Mouse (Mus musculus): Measurements from ENCODE around the gene Rtl10. TPM values are rescaled to one million over a fixed set of nuclear protein-coding genes. Genes with fewer than 3 reads are reported as not detected.

Rtl10 gene
- total and polyA plus RNA-seq, 3 experiments: 5.9 to 13.3 TPM; not detected in 1

DNA sequence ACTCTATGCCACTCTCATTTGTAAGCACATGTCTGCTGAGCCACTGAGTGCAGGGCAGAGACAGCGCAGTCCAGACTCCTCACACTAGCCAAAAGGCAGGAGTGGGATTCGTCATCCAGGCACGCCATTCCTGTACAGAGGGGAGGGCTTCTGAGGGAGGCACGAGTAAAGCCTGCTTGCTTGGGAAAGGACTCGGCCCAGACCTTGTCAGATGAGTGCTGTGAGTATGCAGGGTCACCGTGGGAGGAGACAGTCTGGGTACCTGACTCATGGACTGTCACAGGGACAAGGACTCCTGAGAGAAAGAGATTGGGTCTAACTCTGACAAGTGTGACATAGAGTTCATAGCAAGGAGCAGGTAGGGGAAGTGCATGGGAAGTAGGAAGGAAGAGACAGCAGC is 40.6 kb downstream of the Rtl10 start:
- Histone ChIP-seq H3K4me1 (ENCODE audit: control insufficient read depth in 1 of 2, insufficient read depth in 2 of 2, low read length in 2 of 2) (no peaks in the 10 kb centered on the region), H3K4me3 (ENCODE audit: control insufficient read depth in 1 of 2, insufficient read depth in 1 of 2, low read depth in 2 of 2, low read length in 2 of 2) (no peak overlapping the region), H3K27ac (ENCODE audit: control insufficient read depth, low read depth, low read length) (no peak overlapping the region), H3K36me3 (ENCODE audit: control insufficient read depth in 1 of 2, insufficient read depth in 2 of 2, low read length in 2 of 2) (no peaks in the 10 kb centered on the region), H3K27me3 (ENCODE audit: control insufficient read depth in 1 of 2, insufficient read depth in 2 of 2, low read length in 2 of 2) (no peaks in the 10 kb centered on the region), H3K79me2 (ENCODE audit: control insufficient read depth, insufficient read depth, low read length, poor library complexity) (no peaks in the 10 kb centered on the region), H3K9me3 (replicated peaks; ENCODE audit: insufficient read depth, low read length) (no peaks in the 10 kb centered on the region), H3K9ac (ENCODE audit: control insufficient read depth, low read depth, low read length, poor library complexity, severe bottlenecking) (no peak overlapping the region)
- no peak for DNase-seq (ENCODE audit: low read depth, low spot score)
- TF ChIP-seq ZMIZ1 (IDR thresholded peaks at IDR 0.05; ENCODE audit: low read depth, low read length): no peak

DNA sequence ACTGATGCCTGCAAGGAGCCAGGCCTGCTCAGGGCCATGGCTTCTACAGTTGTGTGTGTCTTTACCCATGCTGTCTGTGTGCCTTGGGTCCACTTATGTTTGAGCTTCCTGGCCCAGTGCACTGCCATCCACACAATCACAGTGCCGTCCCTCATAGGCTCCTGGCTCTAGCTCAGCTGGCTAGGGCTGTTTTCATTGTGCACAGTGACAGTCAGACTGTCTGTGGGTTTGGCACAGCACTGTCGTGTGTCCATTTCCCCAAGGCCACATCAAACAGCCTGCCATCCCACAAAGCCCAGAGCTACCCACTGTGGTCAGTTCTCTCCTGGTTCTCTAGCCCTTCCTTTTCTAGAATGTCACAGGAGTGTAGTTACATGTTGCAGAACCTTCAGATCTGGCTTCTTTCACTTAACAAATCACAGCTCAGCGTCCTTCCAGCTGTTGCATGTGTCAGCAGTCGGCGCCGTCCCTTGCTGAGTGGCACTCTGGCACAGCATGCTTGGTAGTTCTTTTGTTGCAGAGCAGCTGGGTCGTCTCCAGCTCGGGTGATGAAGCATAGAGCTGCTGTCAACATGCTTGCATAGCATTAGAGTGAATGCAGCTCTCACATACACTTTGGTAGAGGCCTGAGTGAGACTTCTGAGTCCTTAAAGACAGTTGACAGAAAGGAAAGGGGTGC is 44.6 kb downstream of the Rtl10 start:
- TF ChIP-seq BHLHE40 (IDR thresholded peaks at IDR 0.05; ENCODE audit: borderline replicate concordance, low read depth, low read length): no peak
- no peak for TF ChIP-seq ZKSCAN1 (IDR thresholded peaks at IDR 0.05; ENCODE audit: low read depth, low read length)
- no peak for TF ChIP-seq MAFK (IDR thresholded peaks at IDR 0.05; ENCODE audit: borderline replicate concordance, low read depth, low read length)
- TF ChIP-seq RCOR1 (IDR thresholded peaks at IDR 0.05; ENCODE audit: low read depth, low read length): no peak
- TF ChIP-seq MYB (IDR thresholded peaks at IDR 0.05; ENCODE audit: low read depth, low read length): no peak
- no peak for TF ChIP-seq GATA1 (IDR thresholded peaks at IDR 0.05; ENCODE audit: low read depth, low read length)
- TF ChIP-seq POLR2A (IDR thresholded peaks at IDR 0.05; ENCODE audit: control insufficient read depth in 1 of 2, insufficient read depth in 1 of 2, low read depth in 1 of 2, low read length in 2 of 2, poor library complexity in 1 of 2): no peak
- TF ChIP-seq E2F4 (IDR thresholded peaks at IDR 0.05; ENCODE audit: borderline replicate concordance, low read depth, low read length): no peak
- TF ChIP-seq GABPA (IDR thresholded peaks at IDR 0.05; ENCODE audit: low read depth, low read length): no peak
- no peak for TF ChIP-seq TCF12 (IDR thresholded peaks at IDR 0.05; ENCODE audit: low read depth, low read length)
- no peak for TF ChIP-seq TBP (IDR thresholded peaks at IDR 0.05; ENCODE audit: low read depth, low read length)
- TF ChIP-seq POLR2AphosphoS5 (IDR thresholded peaks at IDR 0.05; ENCODE audit: borderline replicate concordance, low read depth, low read length): no peak
- no peak for TF ChIP-seq JUND (IDR thresholded peaks at IDR 0.05; ENCODE audit: low read depth, low read length)
- TF ChIP-seq CHD1 (IDR thresholded peaks at IDR 0.05; ENCODE audit: low read depth, low read length): no peak
- no peak for TF ChIP-seq MAZ (IDR thresholded peaks at IDR 0.05; ENCODE audit: low read depth, low read length)
- TF ChIP-seq RAD21 (IDR thresholded peaks at IDR 0.05; ENCODE audit: low read depth, low read length): no peak
- no peak for TF ChIP-seq EP300 (IDR thresholded peaks at IDR 0.05; ENCODE audit: low read depth in 1 of 2, low read length in 2 of 2)
- TF ChIP-seq SMC3 (IDR thresholded peaks at IDR 0.05; ENCODE audit: low read depth, low read length): no peak
- TF ChIP-seq MAX (IDR thresholded peaks at IDR 0.05; ENCODE audit: low read length): no peak
- TF ChIP-seq USF2 (IDR thresholded peaks at IDR 0.05; ENCODE audit: borderline replicate concordance in 1 of 2, insufficient read depth in 1 of 2, low read depth in 1 of 2, low read length in 2 of 2): no peak
- no peaks in the 10 kb centered on the region for H3K4me1 ChIP-seq (ENCODE audit: control insufficient read depth in 1 of 2, insufficient read depth in 2 of 2, low read length in 2 of 2)
- no peak for DNase-seq (ENCODE audit: low read depth, low spot score)
- no peak overlapping the region for H3K27ac ChIP-seq (ENCODE audit: control insufficient read depth, low read depth, low read length)
- H3K9me3 ChIP-seq (replicated peaks; ENCODE audit: insufficient read depth, low read length): no peaks in the 10 kb centered on the region
- no peak overlapping the region for H3K9ac ChIP-seq (ENCODE audit: control insufficient read depth, low read depth, low read length, poor library complexity, severe bottlenecking)
- no peaks in the 10 kb centered on the region for H3K36me3 ChIP-seq (ENCODE audit: control insufficient read depth in 1 of 2, insufficient read depth in 2 of 2, low read length in 2 of 2)
- no peaks in the 10 kb centered on the region for H3K27me3 ChIP-seq (ENCODE audit: control insufficient read depth in 1 of 2, insufficient read depth in 2 of 2, low read length in 2 of 2)
- H3K4me3 ChIP-seq (ENCODE audit: control insufficient read depth in 1 of 2, insufficient read depth in 1 of 2, low read depth in 2 of 2, low read length in 2 of 2): no peak overlapping the region
- no peaks in the 10 kb centered on the region for H3K79me2 ChIP-seq (ENCODE audit: control insufficient read depth, insufficient read depth, low read length, poor library complexity)
